Mouse (Mus musculus) mouse embryonic stem cell (cell line): Measurements from ENCODE around the gene Add3.

Experiments
- in situ Hi-C, 2 experiments: fragments of 300-500 bp; cut with MboI; formaldehyde crosslinking; loops; 1 replicate in 1 of 2; 3 replicates in 1 of 2; pipeline ENCODE4 v1.14.3; 2019 to 2020; ENCODE audit warnings: low sequenced_read_pairs in 2 of 2, low pct_unique_long_range_greater_than_20kb in 1 of 2, mixed read lengths in 1 of 2; ENCODE audit not compliant: unreplicated experiment in 1 of 2

The Add3 gene

DNA sequence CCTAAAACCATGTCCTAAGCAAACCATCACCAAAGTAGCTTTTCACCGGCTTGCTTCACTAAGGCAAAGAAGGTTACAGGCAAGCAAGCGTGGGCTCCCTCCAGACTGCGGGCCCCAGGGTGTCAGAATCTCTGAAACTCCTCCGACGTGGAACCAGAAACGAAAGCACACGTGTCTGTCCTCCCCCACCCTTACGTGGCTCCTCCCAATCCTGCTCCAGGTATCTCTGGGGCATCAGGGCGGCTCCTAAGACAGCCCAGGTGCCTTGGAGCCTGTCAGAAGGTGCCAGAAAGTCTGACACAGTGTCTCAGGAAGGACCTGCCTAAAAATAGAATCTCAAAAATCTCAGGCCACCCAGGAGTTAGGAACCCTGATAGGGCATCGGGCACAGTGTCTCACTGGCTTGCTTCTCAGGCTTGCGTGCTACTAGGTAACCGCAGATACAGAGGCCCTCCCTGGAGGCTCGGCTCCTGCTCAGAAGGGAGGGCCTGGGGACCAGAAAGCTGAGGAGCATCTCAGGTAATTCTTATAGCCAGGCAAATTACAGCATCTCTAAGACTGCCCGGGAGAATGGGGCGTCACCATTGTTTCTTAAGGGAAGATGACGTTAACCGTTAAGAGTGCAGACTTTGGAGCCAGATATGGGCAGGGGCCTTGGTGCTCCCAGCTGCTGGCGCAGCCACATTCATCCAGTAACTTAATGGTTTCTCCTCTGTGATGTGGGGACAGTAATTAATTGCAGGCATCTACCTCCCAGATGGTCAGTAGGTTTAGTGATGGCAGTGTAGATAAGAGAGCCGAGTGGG lies 136.9 kb downstream of the Add3 start:
- in situ Hi-C loops: no loop called here

GRCm38 (mm10) chr19:53278491-53279415 lies 138.5 kb downstream of the Add3 start:
- in situ Hi-C loops: no loop called here

DNA sequence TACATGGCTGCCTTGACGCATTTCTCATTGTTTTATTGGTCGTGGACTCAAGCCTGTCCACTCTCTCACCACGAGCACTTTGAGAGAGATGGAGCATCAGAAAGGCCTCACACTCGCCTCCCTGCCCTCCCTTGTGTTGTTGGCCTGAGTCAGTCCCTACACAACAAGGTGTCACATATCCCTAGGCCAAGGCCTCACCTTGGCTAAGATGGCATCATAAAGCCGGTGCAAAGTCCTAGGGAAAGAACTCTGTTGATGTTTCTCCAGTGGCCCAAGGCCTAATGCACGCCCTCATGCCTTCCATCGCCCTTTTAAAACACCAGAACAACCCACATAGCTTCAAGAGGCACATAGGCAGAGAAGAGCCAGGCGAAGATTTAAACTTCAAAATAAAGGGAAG lies 140.0 kb downstream of the Add3 start:
- in situ Hi-C loops: no loop called here

DNA sequence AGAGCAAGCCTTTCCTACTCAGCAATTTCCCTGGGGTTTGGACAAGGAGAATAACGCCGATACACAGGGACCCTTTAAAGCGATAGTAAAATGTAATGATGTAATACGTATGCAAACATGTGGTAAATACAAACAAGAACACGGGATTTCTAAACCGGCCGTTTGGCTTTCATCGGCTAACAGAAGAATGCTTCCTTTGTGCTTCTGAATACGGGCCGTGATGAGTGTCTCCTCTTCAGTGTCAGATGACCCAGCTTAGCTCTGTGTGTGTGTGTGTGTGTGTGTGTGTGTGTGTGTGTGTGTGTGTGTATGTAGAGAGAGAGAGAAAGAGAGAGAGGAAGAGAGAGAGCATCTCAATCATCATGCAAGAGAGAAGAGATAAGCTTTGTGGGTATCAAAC lies 142.3 kb downstream of the Add3 start:
- in situ Hi-C loops: no loop called here

DNA sequence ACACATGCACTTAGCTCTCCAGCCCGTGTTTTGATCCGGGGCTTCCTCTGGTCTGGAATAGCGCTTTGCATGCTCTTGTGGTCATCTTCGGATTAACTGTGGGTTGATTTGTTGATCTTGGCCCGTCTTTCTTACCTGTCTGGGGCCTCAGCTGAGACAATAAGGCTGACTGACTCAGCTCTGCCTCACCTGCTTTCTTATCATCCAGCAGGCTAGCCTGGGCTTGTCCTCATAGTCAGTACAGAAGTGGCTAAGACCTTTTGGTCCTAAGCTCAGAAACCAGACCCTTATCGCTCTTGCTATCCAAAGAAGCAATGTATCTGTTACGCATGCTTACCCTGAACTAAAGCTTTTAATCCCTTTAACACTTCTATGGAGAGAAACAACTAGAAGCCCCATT lies 143.5 kb downstream of the Add3 start:
- in situ Hi-C loops: no loop called here

DNA sequence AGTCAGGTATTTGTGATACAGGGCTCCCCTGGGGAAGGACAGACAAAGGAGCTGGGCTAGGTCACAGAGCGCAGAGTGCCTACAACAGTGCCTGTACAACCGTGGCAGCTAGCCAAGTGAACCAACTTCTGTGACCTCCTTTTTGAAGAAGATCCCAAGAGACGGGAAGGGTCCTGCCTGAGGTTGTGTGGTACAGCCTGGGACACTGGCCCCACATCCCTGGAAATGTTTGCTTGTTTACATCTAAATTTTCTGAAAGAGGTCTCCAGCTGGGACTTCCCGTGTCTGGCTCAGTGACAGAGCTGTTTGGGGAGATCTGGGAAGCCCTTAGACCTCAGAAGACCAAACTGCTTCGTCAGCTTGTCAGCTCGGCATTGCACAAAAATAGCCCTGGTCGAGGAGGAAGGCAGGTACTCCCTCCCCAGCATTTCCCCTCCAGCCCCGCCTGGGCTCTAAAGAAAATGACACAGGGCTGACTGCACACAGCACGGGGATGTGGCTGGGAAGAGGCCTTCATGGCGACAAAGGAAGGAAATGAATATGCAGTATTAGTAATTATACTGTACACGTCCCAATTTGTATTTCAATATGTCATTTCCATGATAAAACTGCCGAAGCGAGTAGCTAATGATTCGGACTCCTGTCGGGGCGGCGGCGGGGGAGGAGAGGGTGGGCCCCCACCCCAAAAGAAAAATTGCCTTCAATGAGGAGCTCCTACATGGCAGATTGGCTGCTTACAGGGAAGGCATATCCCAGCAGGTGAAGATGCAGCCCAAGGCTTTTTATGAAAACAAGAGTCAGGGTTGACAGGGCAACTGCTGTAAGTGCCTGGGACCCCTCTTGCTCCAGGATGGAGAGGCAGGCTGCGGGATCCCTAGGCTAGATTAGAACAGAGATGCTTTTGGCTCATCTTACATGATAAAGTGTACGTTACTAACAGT lies 144.3 kb downstream of the Add3 start:
- in situ Hi-C loops: no loop called here

GRCm38 (mm10) chr19:53296331-53297254 lies 156.3 kb downstream of the Add3 start:
- in situ Hi-C loops: no loop called here
